Mouse (Mus musculus): Measurements from ENCODE around the gene Uba52. TPM values are rescaled to one million over a fixed set of nuclear protein-coding genes. Genes with fewer than 3 reads are reported as not detected.

Uba52 gene
- polyA plus RNA-seq, 1 experiment = 977 TPM

DNA sequence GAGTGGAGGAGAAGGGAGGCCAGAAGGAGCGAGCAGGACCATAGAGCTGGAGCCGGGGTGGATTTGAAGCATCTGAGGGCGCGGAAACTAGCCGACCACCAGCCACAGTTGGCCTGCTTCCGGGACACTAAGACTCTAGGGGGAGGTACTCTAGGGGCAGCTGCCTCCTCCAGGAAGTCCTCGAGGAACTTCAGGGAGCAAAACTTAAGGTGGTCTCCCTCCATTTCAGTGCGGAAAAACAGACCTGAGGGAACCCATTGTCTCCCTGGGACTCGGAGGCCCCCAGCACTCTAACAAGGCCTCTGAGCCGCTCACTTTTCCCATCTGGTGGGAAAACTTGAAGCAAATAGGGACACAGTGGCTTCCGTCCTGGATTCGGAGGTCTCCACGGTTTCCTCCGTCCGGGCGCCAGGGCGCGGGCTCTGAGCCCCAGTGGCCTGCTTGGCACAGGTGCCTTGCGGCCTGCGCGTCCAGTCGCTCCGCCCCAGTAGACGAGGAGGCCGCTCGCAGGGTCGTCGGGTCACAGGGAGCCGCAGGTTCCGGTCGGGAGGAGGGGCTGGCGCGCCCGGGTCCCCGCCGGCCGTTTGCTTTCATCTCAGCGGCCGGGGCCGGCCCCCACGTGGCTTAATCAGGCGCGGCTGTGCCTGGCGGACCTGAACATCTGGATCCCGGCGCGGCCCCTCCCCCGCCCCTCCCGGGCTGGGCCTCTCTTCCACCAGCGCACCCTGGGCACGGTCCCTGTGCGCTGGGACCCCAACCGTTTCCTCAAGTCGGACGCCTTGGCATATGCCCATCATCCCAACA is 22.4 kb downstream of the Uba52 start:
- peak overlapping the region; percentile 42 for H3K4me3 ChIP-seq (ENCODE audit: insufficient read depth, low read depth, low read length)
- no peaks in the 10 kb centered on the region; the same call in 1 of the 2 replicates for H3K4me1 ChIP-seq (ENCODE audit: control insufficient read depth, insufficient read depth, insufficient read length, low read length)
- H3K27ac ChIP-seq (replicated peaks; ENCODE audit: low read depth, low read length) = no peak overlapping the region

DNA sequence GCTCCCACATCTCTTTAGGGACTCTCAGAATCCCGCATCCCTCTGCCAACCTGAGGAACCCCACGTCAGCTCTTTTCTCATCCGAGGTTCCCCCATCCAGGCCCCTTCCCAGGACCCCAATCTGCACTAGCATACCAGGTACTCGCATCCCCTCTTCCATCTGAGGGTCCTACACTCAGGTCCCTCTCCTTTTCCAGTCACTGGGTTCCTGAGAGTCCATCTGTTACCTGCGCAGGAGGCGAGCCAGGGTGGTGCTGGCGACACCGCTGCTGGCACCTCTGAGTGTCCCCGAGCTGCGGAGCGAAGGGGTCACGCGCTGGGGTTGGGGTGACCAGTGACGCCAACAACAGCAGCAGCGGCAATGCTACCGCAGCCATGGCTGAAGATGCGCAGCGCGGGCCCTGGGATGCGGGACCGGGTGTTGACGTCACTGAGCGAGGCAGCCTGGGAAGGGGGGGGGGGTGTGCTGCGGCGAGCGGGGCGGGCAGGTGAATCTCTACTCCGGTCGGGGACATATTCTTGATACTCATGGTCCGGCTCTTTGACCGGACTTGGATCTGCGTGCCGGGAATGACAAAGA is 23.6 kb downstream of the Uba52 start, which contains the start of gene Tmem59l:
Gene Tmem59l (minus strand): TSS at position 418 of the 580 bp plus-strand sequence.
- H3K4me3 ChIP-seq (ENCODE audit: insufficient read depth, low read depth, low read length) = peak within 1 kb of the TSS; percentile 42

GRCm38 (mm10) chr8:70486191-70486681 is 24.4 kb downstream of the Uba52 start:
- Histone ChIP-seq H3K4me1 (ENCODE audit: control insufficient read depth, insufficient read depth, insufficient read length, low read length) (no peaks in the 10 kb centered on the region; the same call in 1 of the 2 replicates), H3K27ac (replicated peaks; ENCODE audit: low read depth, low read length) (no peak overlapping the region), H3K4me3 (ENCODE audit: insufficient read depth, low read depth, low read length) (no peak overlapping the region)

More for the DNA sequence above, 23.6 kb downstream of the Uba52 start, which contains the start of gene Tmem59l:
- Histone ChIP-seq H3K27ac (replicated peaks; ENCODE audit: low read depth, low read length) (no peak within 1 kb of the TSS), H3K4me1 (ENCODE audit: control insufficient read depth, insufficient read depth, insufficient read length, low read length) (no peaks in the 10 kb centered on the region; the same call in 1 of the 2 replicates)

GRCm38 (mm10) chr8:70482943-70483342 is 27.7 kb downstream of the Uba52 start:
- no peak overlapping the region for H3K27ac ChIP-seq (replicated peaks; ENCODE audit: low read depth, low read length)
- H3K4me3 ChIP-seq (ENCODE audit: insufficient read depth, low read depth, low read length) = no peak overlapping the region
- no peaks in the 10 kb centered on the region for H3K4me1 ChIP-seq (ENCODE audit: control insufficient read depth, insufficient read depth, insufficient read length, low read length)

GRCm38 (mm10) chr8:70481908-70482307 is 28.7 kb downstream of the Uba52 start:
- H3K27ac ChIP-seq (replicated peaks; ENCODE audit: low read depth, low read length) = no peak overlapping the region
- no peak overlapping the region for H3K4me3 ChIP-seq (ENCODE audit: insufficient read depth, low read depth, low read length)
- H3K4me1 ChIP-seq (ENCODE audit: control insufficient read depth, insufficient read depth, insufficient read length, low read length) = no peaks in the 10 kb centered on the region

- H3K4me3 ChIP-seq (ENCODE audit: insufficient read depth, low read depth, low read length) = peak overlapping the region; percentile 86
- peaks cover 9% of the 10 kb centered on the region for H3K4me1 ChIP-seq (ENCODE audit: control insufficient read depth, insufficient read depth, insufficient read length, low read length)
- H3K27ac ChIP-seq (replicated peaks; ENCODE audit: low read depth, low read length) = no peak overlapping the region
These were observed 33.2 kb downstream of the Uba52 start for GRCm38 (mm10) chr8:70477269-70477982.

DNA sequence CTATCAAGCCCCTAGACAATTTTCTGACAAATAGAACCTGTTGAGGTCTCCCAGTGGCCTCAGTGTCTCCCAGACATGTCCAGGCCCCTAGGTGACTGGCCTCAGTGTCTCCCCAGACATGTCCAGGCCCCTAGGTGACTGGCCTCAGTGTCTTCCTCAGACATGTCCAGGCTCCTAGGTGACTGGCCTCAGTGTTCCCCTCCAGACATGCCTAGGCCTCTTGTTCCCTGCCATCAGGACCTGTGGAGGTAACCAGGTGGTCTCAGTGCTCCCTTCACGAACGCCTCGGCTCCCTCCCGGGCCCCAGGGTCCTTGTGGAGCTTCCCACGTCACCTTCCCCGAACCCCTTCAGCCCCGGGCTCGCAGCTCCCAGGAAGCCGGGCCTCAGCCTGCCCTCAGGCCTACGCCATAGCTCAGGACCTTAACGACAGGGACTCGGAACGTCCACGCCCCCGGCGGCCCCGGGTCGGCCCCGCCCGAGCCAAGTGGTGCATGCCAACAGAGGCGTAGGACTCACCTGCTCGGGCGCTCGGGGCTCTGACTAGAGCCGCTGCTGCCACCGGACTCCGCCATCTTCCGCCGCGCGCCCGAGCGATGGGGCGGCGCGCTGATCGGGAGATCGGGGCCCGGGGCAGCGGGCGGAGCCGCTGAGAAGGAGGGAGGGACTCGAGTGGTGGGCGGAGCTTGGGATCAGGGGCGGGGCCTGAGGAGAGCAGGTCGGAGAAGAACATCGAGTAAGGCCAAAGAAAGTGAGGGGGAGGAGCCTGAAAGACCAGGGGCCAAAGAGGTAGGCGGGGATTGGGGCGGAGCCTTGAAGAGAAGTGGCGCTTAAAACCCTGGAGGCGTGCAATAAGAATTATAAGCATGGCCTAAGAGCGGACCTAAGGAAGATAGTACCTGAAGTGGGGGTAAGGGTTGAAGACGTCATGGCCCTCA is 34.0 kb downstream of the Uba52 start, which contains the start of gene Klhl26:
Gene Klhl26 (minus strand): TSS at position 636 of the 936 bp plus-strand sequence.
- Histone ChIP-seq H3K4me1 (ENCODE audit: control insufficient read depth, insufficient read depth, insufficient read length, low read length) (peaks cover 9% of the 10 kb centered on the region), H3K4me3 (ENCODE audit: insufficient read depth, low read depth, low read length) (peak within 1 kb of the TSS; percentile 86), H3K27ac (replicated peaks; ENCODE audit: low read depth, low read length) (no peak within 1 kb of the TSS)

DNA sequence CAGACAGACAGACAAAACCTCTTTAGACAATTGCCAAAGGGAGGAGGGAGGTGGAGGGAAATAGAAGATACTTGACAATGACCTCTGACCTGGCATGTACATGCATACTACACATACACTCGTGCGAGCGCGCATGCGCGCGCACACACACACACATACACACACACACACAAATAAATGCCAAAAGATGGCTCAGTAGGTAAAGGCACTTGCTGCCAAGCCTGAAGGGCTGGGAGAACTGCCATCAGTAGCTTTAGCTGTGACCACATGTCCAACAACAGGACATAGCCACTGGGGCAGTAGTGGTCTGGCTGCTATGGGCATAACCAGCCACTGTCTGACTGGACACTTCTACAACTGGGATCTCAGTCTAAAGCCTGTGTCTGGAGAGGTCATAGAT is 38.7 kb downstream of the Uba52 start:
- no peak overlapping the region for H3K4me3 ChIP-seq (ENCODE audit: insufficient read depth, low read depth, low read length)
- no peak overlapping the region for H3K27ac ChIP-seq (replicated peaks; ENCODE audit: low read depth, low read length)
- H3K4me1 ChIP-seq (ENCODE audit: control insufficient read depth, insufficient read depth, insufficient read length, low read length) = peaks cover 37% of the 10 kb centered on the region

GRCm38 (mm10) chr8:70469938-70470337 is 40.7 kb downstream of the Uba52 start:
- peaks cover 39% of the 10 kb centered on the region for H3K4me1 ChIP-seq (ENCODE audit: control insufficient read depth, insufficient read depth, insufficient read length, low read length)
- no peak overlapping the region for H3K4me3 ChIP-seq (ENCODE audit: insufficient read depth, low read depth, low read length)
- peak overlapping the region; percentile 43 for H3K27ac ChIP-seq (replicated peaks; ENCODE audit: low read depth, low read length)

DNA sequence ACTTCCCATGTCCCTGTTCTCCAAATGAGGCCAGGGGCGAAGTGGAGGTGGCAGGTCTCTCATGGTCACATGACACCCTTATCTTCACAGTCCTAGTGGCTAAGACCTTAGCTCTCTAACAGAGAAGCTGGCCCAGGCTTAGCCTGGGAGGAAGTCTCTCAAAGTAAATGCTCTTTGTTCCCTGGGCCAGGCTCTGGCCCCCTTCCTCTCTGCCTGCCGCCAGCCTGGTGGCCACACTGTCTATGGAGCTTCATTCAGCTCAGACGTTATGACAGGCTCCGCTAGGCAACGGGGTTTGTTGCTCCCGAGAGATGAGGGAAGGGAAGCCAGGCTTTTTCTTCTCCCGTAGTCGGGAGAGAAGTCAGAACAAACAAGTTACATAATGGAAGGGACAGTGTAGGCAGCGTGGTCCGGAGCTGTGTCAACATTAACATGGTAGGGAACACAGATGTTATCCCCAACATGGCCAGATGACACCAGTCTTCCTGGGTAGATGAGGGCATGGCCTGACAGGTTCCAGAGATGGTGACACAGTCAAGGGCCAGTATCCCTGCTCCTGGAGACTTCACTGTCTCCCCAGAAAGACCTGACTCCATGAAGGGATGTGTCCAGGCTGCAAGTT is 41.2 kb downstream of the Uba52 start:
- Histone ChIP-seq H3K4me1 (ENCODE audit: control insufficient read depth, insufficient read depth, insufficient read length, low read length) (peaks cover 39% of the 10 kb centered on the region), H3K4me3 (ENCODE audit: insufficient read depth, low read depth, low read length) (no peak overlapping the region), H3K27ac (replicated peaks; ENCODE audit: low read depth, low read length) (peak overlapping the region; percentile 43)

DNA sequence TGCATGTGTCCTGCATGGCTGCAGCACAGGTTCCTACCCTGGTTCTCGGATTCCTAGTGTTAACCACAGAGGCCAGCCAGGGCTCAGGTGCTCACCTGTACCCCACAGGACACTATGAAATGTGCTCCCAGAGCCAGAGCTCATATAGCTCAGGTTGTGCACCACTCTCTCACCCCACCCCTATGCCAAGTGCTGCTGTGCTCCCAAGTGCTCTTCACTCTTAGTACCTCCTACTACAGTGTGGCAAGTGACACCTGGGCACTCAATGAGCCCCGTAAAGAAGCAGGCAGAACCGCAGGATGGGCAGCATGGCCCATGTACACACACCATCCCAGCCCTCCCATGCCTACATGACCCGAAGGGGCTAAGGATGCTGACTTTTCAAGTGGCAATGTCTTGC is 41.9 kb downstream of the Uba52 start:
- H3K27ac ChIP-seq (replicated peaks; ENCODE audit: low read depth, low read length) = 0 out of 2 replicates have a peak overlapping the region, but pooled peaks have one; percentile 0
- H3K4me3 ChIP-seq (ENCODE audit: insufficient read depth, low read depth, low read length) = no peak overlapping the region
- peaks cover 39% of the 10 kb centered on the region for H3K4me1 ChIP-seq (ENCODE audit: control insufficient read depth, insufficient read depth, insufficient read length, low read length)

- H3K4me1 ChIP-seq (ENCODE audit: control insufficient read depth, insufficient read depth, insufficient read length, low read length) = peaks cover 39% of the 10 kb centered on the region
- no peak overlapping the region for H3K27ac ChIP-seq (replicated peaks; ENCODE audit: low read depth, low read length)
- no peak overlapping the region for H3K4me3 ChIP-seq (ENCODE audit: insufficient read depth, low read depth, low read length)
These were observed 42.7 kb downstream of the Uba52 start for GRCm38 (mm10) chr8:70467907-70468306.

DNA sequence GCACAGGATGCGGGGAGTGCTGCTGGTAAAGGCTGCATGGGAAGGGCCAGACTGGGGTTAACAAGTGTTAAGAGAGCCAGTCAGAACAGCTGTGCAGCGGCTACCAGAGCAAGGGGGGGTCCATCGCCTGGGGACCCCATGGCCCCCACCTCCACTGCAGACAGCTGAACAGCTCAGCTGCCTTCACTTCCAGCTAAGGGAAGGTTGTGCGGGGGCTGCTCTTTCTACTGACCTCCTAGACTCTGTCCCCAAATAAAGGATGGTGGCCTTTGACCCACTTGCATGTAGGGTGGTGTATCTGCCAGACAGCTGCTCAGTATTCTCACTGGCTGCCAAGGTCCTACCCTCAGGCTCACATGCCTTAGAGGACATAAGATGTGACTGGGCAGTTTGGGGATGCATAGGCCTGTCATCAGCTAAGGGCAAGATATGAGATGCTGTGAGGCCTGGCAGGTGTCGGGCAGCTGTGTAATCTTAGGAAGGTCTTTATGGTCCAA is 43.3 kb downstream of the Uba52 start:
- Histone ChIP-seq H3K27ac (replicated peaks; ENCODE audit: low read depth, low read length) (0 out of 2 replicates have a peak overlapping the region, but pooled peaks have one; percentile 0), H3K4me1 (ENCODE audit: control insufficient read depth, insufficient read depth, insufficient read length, low read length) (peaks cover 39% of the 10 kb centered on the region), H3K4me3 (ENCODE audit: insufficient read depth, low read depth, low read length) (0 out of 2 replicates have a peak overlapping the region, but pooled peaks have one; percentile 1)

All from brown adipose tissue, adult 24 weeks (tissue).